Mouse (Mus musculus): ENCODE measurements around the gene Tle2.

- TF ChIP-seq POLR2A (IDR thresholded peaks at IDR 0.05; ENCODE audit: low read depth, low read length): no peak
- TF ChIP-seq CTCF (conservative IDR thresholded peaks at IDR 0.05; ENCODE audit: insufficient read depth, insufficient read length, low read depth, low read length): no peak
Measured at GRCm38 (mm10) chr10:81605666-81605973, 31.3 kb downstream of the Tle2 start.
